Mouse (Mus musculus) C2C12 (cell line): ENCODE results near the gene Fxyd4. TPM values are rescaled to one million over a fixed set of nuclear protein-coding genes. Genes with fewer than 3 reads are reported as not detected.

ENCODE experiments used
- H3K27me3 ChIP-seq: one replicate; pipeline ENCODE4 v1.6.1; 2011; ENCODE audit not compliant: control insufficient read depth, insufficient read depth, insufficient read length
- H3K36me3 ChIP-seq: one replicate; pipeline ENCODE4 v1.6.1; 2011; ENCODE audit not compliant: control insufficient read depth, insufficient read depth
- H3K4me3 ChIP-seq: one replicate; pipeline ENCODE4 v1.5.1; 2011; ENCODE audit warnings: mild to moderate bottlenecking, control low read depth; ENCODE audit not compliant: poor library complexity, insufficient read depth, severe bottlenecking
- H3K79me2 ChIP-seq: one replicate; pipeline ENCODE4 v1.6.1; 2011; ENCODE audit not compliant: control insufficient read depth, insufficient read depth
- H3K79me3 ChIP-seq: one replicate; pipeline ENCODE4 v1.6.1; 2011; ENCODE audit warnings: low read depth, control low read depth
- H3ac ChIP-seq: one replicate; pipeline ENCODE3; 2011; ENCODE audit warnings: low read depth; ENCODE audit not compliant: control insufficient read depth, insufficient read length
- CEBPB ChIP-seq: IDR thresholded peaks from one replicate; pipeline ENCODE4 v1.6.1; 2011; ENCODE audit warnings: low read depth, mild to moderate bottlenecking, control low read depth, moderate library complexity
- CTCF ChIP-seq: IDR thresholded peaks from one replicate; pipeline ENCODE4 v1.5.1; 2011; ENCODE audit not compliant: control insufficient read depth, insufficient read depth, insufficient read length
- FOSL1 ChIP-seq: IDR thresholded peaks from one replicate; pipeline ENCODE4 v1.8.0; 2011; ENCODE audit warnings: mild to moderate bottlenecking, low read length; ENCODE audit not compliant: poor library complexity, insufficient read depth, severe bottlenecking
- MAX ChIP-seq: IDR thresholded peaks from one replicate; pipeline ENCODE4 v1.6.1; 2011; ENCODE audit warnings: mild to moderate bottlenecking, control low read depth
- MYOD1 ChIP-seq: IDR thresholded peaks from one replicate; pipeline ENCODE4 v1.6.1; 2011; ENCODE audit warnings: low read depth; ENCODE audit not compliant: control insufficient read depth, insufficient read length
- MYOG ChIP-seq: IDR thresholded peaks from one replicate; pipeline ENCODE4 v1.6.1; 2011; ENCODE audit not compliant: control insufficient read depth, insufficient read length; ENCODE audit errors: extremely low read depth
- USF1 ChIP-seq: IDR thresholded peaks from one replicate; pipeline ENCODE4 v1.6.1; 2011; ENCODE audit warnings: low read depth, mild to moderate bottlenecking, control low read depth, moderate library complexity
- long read RNA-seq, 2 experiments: library from polyadenylated mRNA; unstranded; transcript quantifications; one replicate each; pipeline ENCODE4 v2.0.0; 2019 to 2020
- polyA plus RNA-seq: library from polyadenylated mRNA; unstranded; fragments of >200 nt; fragmentation: generic; extraction: Trizol; gene quantifications from one replicate; pipeline ENCODE4 v1.2.1, GENCODE M21; 2012; ENCODE audit warnings: missing spikeins

Gene Fxyd4
- polyA plus RNA-seq, result 0.75 TPM
- long read RNA-seq, experiment 1, result 0 reads
- long read RNA-seq, experiment 2, result 0 reads

- H3ac ChIP-seq, result no peak within 1 kb of the TSS
- no peaks in the 10 kb centered on the region for H3K79me3 ChIP-seq
- no peak for TF ChIP-seq CEBPB
- TF ChIP-seq CTCF, result no peak
- TF ChIP-seq USF1, result no peak
- no peak for TF ChIP-seq MAX
- TF ChIP-seq MYOG, result no peak
- TF ChIP-seq FOSL1, result no peak
- no peak for TF ChIP-seq MYOD1
Observed at GRCm38 (mm10) chr6:117937222-117937932, at the start of gene Fxyd4. TSS of gene Fxyd4 (minus strand) at chr6:117937692.

GRCm38 (mm10) chr6:117987173-117987572, 49.7 kb upstream of the Fxyd4 start:
- no peak overlapping the region for H3ac ChIP-seq
- no peak for TF ChIP-seq CTCF
- no peak for TF ChIP-seq FOSL1
- no peak for TF ChIP-seq MYOG
- no peak for TF ChIP-seq MAX
- no peak for TF ChIP-seq CEBPB
- TF ChIP-seq MYOD1, result no peak
- TF ChIP-seq USF1, result no peak
- H3K36me3 ChIP-seq, result no peaks in the 10 kb centered on the region
- H3K27me3 ChIP-seq, result peaks cover 12% of the 10 kb centered on the region
- no peaks in the 10 kb centered on the region for H3K79me2 ChIP-seq
- no peaks in the 10 kb centered on the region for H3K79me3 ChIP-seq
- no peak overlapping the region for H3K4me3 ChIP-seq

More at GRCm38 (mm10) chr6:117937222-117937932, at the start of gene Fxyd4:
- H3K27me3 ChIP-seq, result no peaks in the 10 kb centered on the region
- no peaks in the 10 kb centered on the region for H3K79me2 ChIP-seq
- H3K4me3 ChIP-seq, result no peak within 1 kb of the TSS
- no peaks in the 10 kb centered on the region for H3K36me3 ChIP-seq

DNA sequence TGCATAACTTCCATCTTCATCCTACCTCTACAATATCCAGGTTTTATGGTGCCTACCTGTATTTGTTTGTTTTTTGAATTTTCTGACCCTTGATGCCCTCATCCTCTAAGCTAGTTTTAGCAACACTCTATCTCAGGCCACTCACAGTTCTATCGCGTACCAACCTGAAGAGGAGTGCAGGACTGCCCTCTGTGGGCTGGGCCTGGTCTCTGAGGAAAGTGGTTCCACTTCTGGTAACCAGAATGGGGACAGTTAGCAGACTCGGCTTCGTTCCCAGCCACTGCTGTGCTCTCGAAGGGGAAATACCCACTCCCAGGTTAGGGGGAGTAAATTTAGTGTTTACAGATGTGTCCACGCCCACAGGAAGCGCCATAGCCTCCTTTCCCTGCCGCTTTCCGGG, 29.2 kb upstream of the Fxyd4 start:
- Histone ChIP-seq H3K79me3 (no peaks in the 10 kb centered on the region), H3K79me2 (no peaks in the 10 kb centered on the region)
- TF ChIP-seq CEBPB, result no peak
- TF ChIP-seq MYOD1, result no peak
- no peak for TF ChIP-seq FOSL1
- no peak for TF ChIP-seq MYOG
- TF ChIP-seq CTCF, result no peak
- TF ChIP-seq USF1, result no peak
- no peak for TF ChIP-seq MAX

GRCm38 (mm10) chr6:117963201-117963600, 25.7 kb upstream of the Fxyd4 start:
- no peak overlapping the region for H3ac ChIP-seq
- peaks cover 10% of the 10 kb centered on the region for H3K27me3 ChIP-seq
- no peaks in the 10 kb centered on the region for H3K79me3 ChIP-seq
- no peaks in the 10 kb centered on the region for H3K36me3 ChIP-seq
- TF ChIP-seq MYOG (no peak), FOSL1 (no peak), MYOD1 (no peak), CTCF (no peak), MAX (no peak), USF1 (no peak), CEBPB (no peak)
- no peaks in the 10 kb centered on the region for H3K79me2 ChIP-seq
- no peak overlapping the region for H3K4me3 ChIP-seq

More for the DNA sequence above, 29.2 kb upstream of the Fxyd4 start:
- Histone ChIP-seq H3ac (no peak overlapping the region), H3K36me3 (no peaks in the 10 kb centered on the region), H3K4me3 (no peak overlapping the region), H3K27me3 (peaks cover 10% of the 10 kb centered on the region)

DNA sequence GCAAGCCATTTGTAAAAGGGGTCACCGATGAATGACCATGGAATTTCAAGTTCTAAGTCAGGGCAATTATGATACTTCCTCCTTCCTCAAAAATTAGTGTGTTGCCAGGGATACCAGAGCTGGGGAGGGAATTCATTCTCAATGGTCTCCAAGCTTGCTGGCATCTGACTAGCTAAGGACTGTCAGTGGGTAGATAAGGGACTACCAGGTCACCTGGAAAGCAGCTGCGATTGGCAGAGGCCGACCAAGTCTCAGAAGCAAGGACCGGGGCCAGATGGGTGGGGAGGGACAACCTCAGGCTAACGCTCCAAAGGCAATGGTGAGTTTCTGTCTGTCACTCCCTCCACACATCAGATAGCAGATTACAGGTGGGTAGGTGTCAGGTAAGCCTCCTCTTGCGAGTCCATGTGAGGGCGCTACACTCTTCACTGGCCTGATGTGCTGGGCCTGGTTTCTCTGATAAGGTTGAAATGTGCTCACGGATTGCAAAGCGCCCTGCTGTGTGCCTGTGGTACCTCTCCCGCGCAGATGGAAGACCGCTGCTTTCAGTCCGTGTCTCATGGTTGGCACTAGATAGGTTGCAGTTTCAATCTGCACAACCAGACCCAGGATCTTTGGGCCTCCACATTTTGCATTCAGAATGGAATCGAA, 19.5 kb upstream of the Fxyd4 start:
- no peaks in the 10 kb centered on the region for H3K79me3 ChIP-seq
- H3K36me3 ChIP-seq, result no peaks in the 10 kb centered on the region
- H3ac ChIP-seq, result no peak overlapping the region
- H3K4me3 ChIP-seq, result no peak overlapping the region
- no peaks in the 10 kb centered on the region for H3K27me3 ChIP-seq
- no peaks in the 10 kb centered on the region for H3K79me2 ChIP-seq
- TF ChIP-seq MYOG (no peak), CEBPB (no peak), MAX (no peak), USF1 (no peak), FOSL1 (no peak)

DNA sequence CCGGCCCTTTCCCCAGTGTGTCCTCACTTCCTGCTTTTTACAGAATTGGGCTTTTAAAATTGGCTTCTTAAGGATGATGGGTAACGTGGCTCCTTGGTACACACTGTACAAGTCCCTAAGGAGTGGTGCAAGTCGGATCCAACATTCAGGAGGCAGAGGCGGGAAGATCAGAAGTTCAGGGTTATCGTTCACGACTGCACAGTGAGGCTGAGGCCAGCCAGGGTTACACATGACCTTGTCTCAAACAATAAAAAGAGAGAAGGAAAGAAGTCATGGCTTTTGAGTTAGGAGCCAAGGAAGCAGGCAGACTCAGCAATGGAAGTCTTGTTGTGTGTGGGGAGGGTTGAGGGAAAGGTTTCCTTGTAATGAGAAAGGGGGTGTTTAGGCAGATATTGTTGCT, 18.7 kb upstream of the Fxyd4 start:
- Histone ChIP-seq H3K79me3 (no peaks in the 10 kb centered on the region), H3K79me2 (no peaks in the 10 kb centered on the region), H3K27me3 (no peaks in the 10 kb centered on the region), H3K36me3 (no peaks in the 10 kb centered on the region), H3K4me3 (no peak overlapping the region), H3ac (no peak overlapping the region)
- TF ChIP-seq MYOG (no peak), CEBPB (no peak), CTCF (no peak), USF1 (no peak), MAX (no peak)
